Mouse (Mus musculus) liver, adult 2 months (tissue): Measurements from ENCODE around the gene Arid5a. TPM values are rescaled to one million over a fixed set of nuclear protein-coding genes. Genes with fewer than 3 reads are reported as not detected.

Source experiments
- DNase-seq: peaks from one replicate; pipeline ENCODE4 v3.0.0-alpha.2; 2011; ENCODE audit warnings: low read depth, low spot score; ENCODE audit errors: extremely low read depth
- H3K27ac ChIP-seq: fragments of 200-500 bp; replicated peaks from 2 replicates; pipeline ENCODE4 v1.5.1; 2012; ENCODE audit warnings: low read depth, mild to moderate bottlenecking, control low read depth, inconsistent platforms, low read length; ENCODE audit not compliant: insufficient read depth
- H3K27me3 ChIP-seq: fragments of 200-500 bp; 2 replicates; pipeline ENCODE4 v1.6.1; 2012; ENCODE audit warnings: mild to moderate bottlenecking, moderate library complexity, low read length, inconsistent platforms; ENCODE audit not compliant: control insufficient read depth, insufficient read depth
- H3K36me3 ChIP-seq: fragments of 200-500 bp; 2 replicates; pipeline ENCODE4 v1.6.1; 2012; ENCODE audit warnings: low read length, inconsistent platforms; ENCODE audit not compliant: control insufficient read depth, insufficient read depth
- H3K4me1 ChIP-seq: fragments of 200-500 bp; 2 replicates; pipeline ENCODE4 v1.6.1; 2011; ENCODE audit warnings: low read length; ENCODE audit not compliant: control insufficient read depth, insufficient read depth
- H3K4me3 ChIP-seq: fragments of 200-500 bp; 2 replicates; pipeline ENCODE4 v1.5.1; 2011; ENCODE audit warnings: low read depth, mild to moderate bottlenecking, control low read depth, low read length, moderate library complexity; ENCODE audit not compliant: insufficient read depth
- H3K79me2 ChIP-seq: fragments of 200-500 bp; 2 replicates; pipeline ENCODE4 v1.6.1; 2012; ENCODE audit warnings: inconsistent platforms, mild to moderate bottlenecking, low read length, moderate library complexity; ENCODE audit not compliant: control insufficient read depth, insufficient read depth
- H3K9ac ChIP-seq: fragments of 200-500 bp; 2 replicates; pipeline ENCODE4 v1.6.1; 2012; ENCODE audit warnings: low read depth, mild to moderate bottlenecking, control low read depth, inconsistent platforms, low read length
- CTCF ChIP-seq: fragments of 200-500 bp; IDR thresholded peaks from 2 replicates; pipeline ENCODE4 v1.5.1; 2011; ENCODE audit warnings: low read depth, low read length, control low read depth
- POLR2A ChIP-seq: fragments of 200-500 bp; IDR thresholded peaks from 2 replicates; pipeline ENCODE4 v1.6.1; 2011; ENCODE audit warnings: low read length, control low read depth; ENCODE audit not compliant: insufficient read depth; ENCODE audit errors: extremely low read depth
- WGBS: fragments of 180-500 bp; shearing (Covaris S2); methylation state at CpG from one replicate; pipeline ENCODE4 v1.1.7; 2018; 5-methylcytosine and 5-hydroxymethylcytosine counted together
- polyA plus RNA-seq: library from polyadenylated mRNA; depleted of rRNA; stranded (reverse); fragments of >200 nt; gene quantifications from 2 replicates; pipeline ENCODE4 v1.2.3, GENCODE M21; 2012
- total RNA-seq: library from RNA; depleted of rRNA; stranded (reverse); fragments of >200 nt; gene quantifications from 2 replicates; pipeline ENCODE4 v1.2.3, GENCODE M21; 2014

Gene Arid5a
- total and polyA plus RNA-seq, 2 experiments = 1.7 to 3.8 TPM

GRCm38 (mm10) chr1:36263833-36264488 is 43.6 kb upstream of the Arid5a start:
- Histone ChIP-seq H3K9ac (peak overlapping the region; percentile 36; the same call in 1 of the 2 replicates), H3K4me3 (no peak overlapping the region), H3K27me3 (no peaks in the 10 kb centered on the region), H3K27ac (peak overlapping the region; percentile 87), H3K4me1 (peaks cover 3% of the 10 kb centered on the region), H3K36me3 (no peaks in the 10 kb centered on the region), H3K79me2 (no peaks in the 10 kb centered on the region)
- 64% methylated on average over 13 of the region's 13 CpGs for WGBS
- no peak for TF ChIP-seq CTCF
- no peak for TF ChIP-seq POLR2A
- peak; percentile 57 for DNase-seq

DNA sequence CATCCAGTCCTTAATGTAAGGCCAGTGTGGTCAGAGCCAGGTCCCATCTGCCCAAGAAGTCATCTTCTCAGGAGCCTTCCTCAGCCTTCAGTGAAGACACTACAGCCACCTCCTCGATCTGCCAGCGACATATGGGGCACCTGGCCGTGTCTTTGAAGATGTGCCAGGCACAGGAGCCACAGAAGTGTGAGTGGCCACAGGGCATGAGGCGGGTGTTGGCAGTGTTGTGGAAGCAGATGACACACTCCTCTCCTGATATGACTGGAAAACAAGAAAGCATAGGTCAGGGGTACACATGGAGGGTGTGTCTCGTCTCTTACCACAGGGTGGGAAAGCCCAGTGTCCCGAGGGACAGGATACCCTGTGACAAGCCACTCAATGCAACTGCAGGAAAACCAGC is 41.2 kb upstream of the Arid5a start:
- peaks cover 3% of the 10 kb centered on the region for H3K4me1 ChIP-seq
- peaks cover 4% of the 10 kb centered on the region; the same call in 1 of the 2 replicates for H3K27me3 ChIP-seq
- H3K4me3 ChIP-seq = no peak overlapping the region
- H3K9ac ChIP-seq = no peak overlapping the region
- DNase-seq = no peak
- H3K27ac ChIP-seq = no peak overlapping the region
- TF ChIP-seq CTCF (no peak), POLR2A (no peak)
- no peaks in the 10 kb centered on the region for H3K79me2 ChIP-seq
- 80% methylated on average over 6 of the region's 6 CpGs for WGBS
- H3K36me3 ChIP-seq = no peaks in the 10 kb centered on the region

GRCm38 (mm10) chr1:36267595-36267994 is 39.9 kb upstream of the Arid5a start:
- 97% methylated on average over 3 of the region's 3 CpGs for WGBS
- Histone ChIP-seq H3K36me3 (no peaks in the 10 kb centered on the region), H3K27ac (no peak overlapping the region), H3K9ac (no peak overlapping the region), H3K27me3 (peaks cover 4% of the 10 kb centered on the region; the same call in 1 of the 2 replicates), H3K4me3 (no peak overlapping the region), H3K79me2 (no peaks in the 10 kb centered on the region), H3K4me1 (peaks cover 3% of the 10 kb centered on the region)
- no peak for TF ChIP-seq POLR2A
- TF ChIP-seq CTCF = no peak
- no peak for DNase-seq

DNA sequence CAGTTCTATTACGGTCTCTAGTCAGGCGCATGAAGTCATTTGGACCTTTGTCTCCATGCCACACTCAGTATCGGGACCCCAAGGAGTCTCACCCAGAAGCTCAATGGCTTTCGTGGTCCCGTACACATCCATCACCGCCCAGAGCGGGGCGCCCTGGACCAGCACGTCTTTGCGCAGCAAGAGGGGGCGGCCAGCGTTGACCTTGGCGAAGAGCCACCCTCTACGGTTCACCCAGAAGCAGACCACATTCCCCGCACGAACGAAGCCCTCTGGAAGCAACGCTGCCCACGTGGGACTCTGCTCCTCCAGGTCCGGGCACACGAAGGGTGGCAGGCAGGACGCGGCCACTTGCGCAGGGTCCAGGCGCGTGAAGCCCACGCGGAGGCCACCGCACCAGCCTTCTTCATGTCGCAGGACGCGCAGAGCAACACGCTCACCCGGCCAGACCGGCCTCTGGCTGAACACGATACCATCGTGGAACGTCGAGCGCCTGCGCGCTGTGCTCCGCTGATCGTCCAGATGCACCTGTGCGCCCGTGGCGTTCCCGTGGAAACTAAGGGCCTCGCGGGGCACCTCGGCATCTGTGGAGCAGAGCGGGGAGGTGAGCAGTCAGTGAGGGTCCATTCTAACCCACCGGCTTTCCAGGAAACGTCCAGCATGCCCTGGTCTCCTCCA is 38.3 kb upstream of the Arid5a start:
- Histone ChIP-seq H3K4me1 (peaks cover 3% of the 10 kb centered on the region), H3K9ac (no peak overlapping the region), H3K36me3 (no peaks in the 10 kb centered on the region), H3K79me2 (no peaks in the 10 kb centered on the region), H3K4me3 (no peak overlapping the region), H3K27ac (no peak overlapping the region), H3K27me3 (peaks cover 4% of the 10 kb centered on the region; the same call in 1 of the 2 replicates)
- WGBS = 40% methylated on average over 54 of the region's 54 CpGs
- no peak for TF ChIP-seq POLR2A
- TF ChIP-seq CTCF = no peak
- DNase-seq = no peak

DNA sequence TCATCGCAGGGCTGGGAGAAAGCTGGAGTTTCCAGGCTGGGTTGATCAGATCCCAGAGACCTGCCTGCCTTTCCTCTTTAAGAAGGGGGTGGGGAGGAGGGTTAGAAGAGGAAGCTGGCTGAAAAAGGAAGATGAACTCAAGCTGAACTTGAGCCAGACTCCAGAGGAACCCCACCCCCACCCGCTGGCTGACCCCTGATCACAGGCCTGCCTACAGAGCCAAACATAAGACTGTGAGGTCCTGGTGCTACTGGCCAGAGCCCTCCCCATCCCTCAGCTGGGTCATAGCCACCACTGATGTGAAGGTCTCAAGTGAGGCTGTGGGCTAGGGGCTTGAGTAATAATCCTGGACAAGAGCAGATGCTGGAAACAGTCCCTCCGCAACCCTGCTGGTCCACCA is 36.9 kb upstream of the Arid5a start:
- peaks cover 4% of the 10 kb centered on the region; the same call in 1 of the 2 replicates for H3K27me3 ChIP-seq
- no peak for TF ChIP-seq POLR2A
- TF ChIP-seq CTCF = no peak
- no peaks in the 10 kb centered on the region for H3K79me2 ChIP-seq
- H3K27ac ChIP-seq = peak overlapping the region; percentile 67
- no peaks in the 10 kb centered on the region for H3K36me3 ChIP-seq
- peak; percentile 46 for DNase-seq
- H3K9ac ChIP-seq = peak overlapping the region; percentile 23; the same call in 1 of the 2 replicates
- peaks cover 3% of the 10 kb centered on the region for H3K4me1 ChIP-seq
- H3K4me3 ChIP-seq = peak overlapping the region; percentile 14; the same call in 1 of the 2 replicates
- 54% methylated on average over 3 of the region's 3 CpGs for WGBS

DNA sequence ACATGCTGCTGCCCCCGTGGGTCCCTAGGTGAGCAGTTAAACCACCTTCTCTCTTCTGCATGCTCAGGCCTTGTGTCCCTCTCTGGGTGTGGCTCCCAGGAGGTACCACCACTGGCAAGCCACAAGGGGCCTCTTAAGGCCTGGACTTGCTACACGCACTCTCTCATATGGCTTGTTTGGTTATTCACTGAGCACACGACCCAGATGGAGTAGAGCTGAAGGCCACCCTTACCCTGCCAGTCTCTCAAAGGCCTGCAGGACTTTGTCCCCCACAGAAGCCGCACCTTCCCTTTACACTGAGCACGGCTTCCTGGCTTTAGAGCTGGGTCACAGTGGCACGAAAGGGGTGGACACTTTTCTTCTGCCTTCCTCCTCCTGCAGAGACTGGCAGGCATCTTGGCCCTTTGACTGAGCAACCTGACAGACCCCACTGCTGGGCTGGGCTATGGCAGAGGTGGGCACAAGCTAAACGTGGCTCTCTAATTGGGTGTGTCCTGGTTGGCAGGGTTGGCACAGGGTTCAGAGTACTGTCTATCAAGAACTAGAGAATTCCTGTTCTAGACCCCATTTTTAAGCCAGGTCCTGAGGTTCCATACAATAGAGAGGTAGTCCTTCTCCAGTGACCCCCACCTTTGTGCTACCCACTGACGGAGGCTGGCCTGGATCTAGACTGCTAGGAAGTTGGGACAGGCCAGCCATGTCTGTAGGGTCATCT is 35.9 kb upstream of the Arid5a start:
- DNase-seq = no peak
- WGBS = 51% methylated on average over 8 of the region's 8 CpGs
- TF ChIP-seq CTCF (no peak), POLR2A (no peak)
- Histone ChIP-seq H3K79me2 (no peaks in the 10 kb centered on the region), H3K4me1 (peaks cover 3% of the 10 kb centered on the region), H3K9ac (peak overlapping the region; percentile 41), H3K27me3 (peaks cover 4% of the 10 kb centered on the region; the same call in 1 of the 2 replicates), H3K27ac (peak overlapping the region; percentile 67), H3K4me3 (peak overlapping the region; percentile 32), H3K36me3 (no peaks in the 10 kb centered on the region)
